Mouse (Mus musculus) bone marrow, adult 2 months (tissue): ENCODE measurements around the gene Nol4l.

Source experiments
- CTCF ChIP-seq: fragments of 200-500 bp; IDR thresholded peaks from 2 replicates; pipeline ENCODE4 v1.5.1; 2011; ENCODE audit warnings: low read length, control low read depth; ENCODE audit not compliant: control insufficient read depth, insufficient read depth
- POLR2A ChIP-seq: fragments of 200-500 bp; IDR thresholded peaks from 2 replicates; pipeline ENCODE4 v1.6.1; 2011; ENCODE audit warnings: low read depth, mild to moderate bottlenecking, control low read depth, low read length, borderline replicate concordance; ENCODE audit not compliant: control insufficient read depth

DNA sequence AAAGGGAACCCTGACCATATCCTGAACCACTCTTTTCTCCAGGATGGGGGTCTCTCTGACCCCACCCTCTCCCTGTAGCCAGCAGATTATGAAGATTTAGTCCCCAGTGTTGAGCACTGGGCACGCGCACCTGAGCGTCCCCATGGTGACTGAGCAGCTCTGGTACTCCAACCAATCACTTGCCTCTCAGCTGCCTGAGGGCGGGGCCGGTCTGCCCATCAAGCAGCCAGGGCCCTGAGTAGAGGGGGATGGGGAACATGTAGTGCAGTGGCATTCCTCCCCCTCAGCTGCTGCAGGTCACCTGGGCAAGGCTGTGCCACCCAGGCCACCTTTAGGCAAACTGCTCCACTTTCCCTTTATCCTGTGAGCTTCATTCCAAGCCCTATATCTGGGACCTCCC is 107.7 kb downstream of the Nol4l start:
- TF ChIP-seq CTCF (no peak), POLR2A (no peak)
